Mouse (Mus musculus) thymus, adult 2 months (tissue): ENCODE measurements around the gene Cacna1c.

Source experiments
- CTCF ChIP-seq: fragments of 200-500 bp; IDR thresholded peaks from 2 replicates; pipeline ENCODE4 v1.5.1; 2012; ENCODE audit warnings: mild to moderate bottlenecking, control low read depth, low read length, moderate library complexity, borderline replicate concordance; ENCODE audit not compliant: control insufficient read depth, poor library complexity, insufficient read depth; ENCODE audit errors: extremely low read depth
- POLR2A ChIP-seq: fragments of 200-500 bp; IDR thresholded peaks from 2 replicates; pipeline ENCODE4 v1.6.1; 2012; ENCODE audit warnings: mild to moderate bottlenecking, low read length, control low read depth, moderate library complexity; ENCODE audit not compliant: control insufficient read depth, poor library complexity, insufficient read depth; ENCODE audit errors: extremely low read depth

GRCm38 (mm10) chr6:119001442-119001841 lies 194.8 kb downstream of the Cacna1c start:
- no peak for TF ChIP-seq POLR2A
- no peak for TF ChIP-seq CTCF
